Mouse (Mus musculus) hindbrain, embryonic 10.5 days (tissue): ENCODE measurements around the gene Jund. TPM values are rescaled to one million over a fixed set of nuclear protein-coding genes. Genes with fewer than 3 reads are reported as not detected.

Experiments
- DNase-seq: peaks from one replicate; pipeline ENCODE4 v3.0.0-alpha.2; 2017; ENCODE audit warnings: low spot score
- H3K27ac ChIP-seq: fragments of 300-500 bp; sonication (generic); 2 replicates; pipeline ENCODE4 v1.5.1; 2016; ENCODE audit warnings: mild to moderate bottlenecking, moderate library complexity
- H3K27me3 ChIP-seq: fragments of 300-500 bp; sonication (generic); 2 replicates; pipeline ENCODE4 v1.6.1; 2016; ENCODE audit warnings: mild to moderate bottlenecking; ENCODE audit not compliant: poor library complexity, insufficient read depth, severe bottlenecking
- H3K36me3 ChIP-seq: fragments of 300-500 bp; sonication (generic); 2 replicates; pipeline ENCODE4 v1.6.1; 2016; ENCODE audit warnings: mild to moderate bottlenecking, moderate library complexity
- H3K4me1 ChIP-seq: fragments of 300-500 bp; sonication (generic); replicated peaks from 2 replicates; pipeline ENCODE4 v1.6.1; 2016; ENCODE audit warnings: mild to moderate bottlenecking
- H3K4me3 ChIP-seq: fragments of 300-500 bp; sonication (generic); 2 replicates; pipeline ENCODE4 v1.5.1; 2016; ENCODE audit warnings: mild to moderate bottlenecking, moderate library complexity
- H3K9me3 ChIP-seq: fragments of 300-500 bp; sonication (generic); 2 replicates; pipeline ENCODE4 v1.6.1; 2016; ENCODE audit warnings: mild to moderate bottlenecking, moderate library complexity
- WGBS: fragments of 180-500 bp; shearing (Covaris S2); methylation state at CpG from one replicate; pipeline ENCODE4 v1.1.7; 2016; 5-methylcytosine and 5-hydroxymethylcytosine counted together
- polyA plus RNA-seq: library from polyadenylated mRNA; unstranded; fragments of >200 nt; fragmentation: Nextera tagmentation; extraction: Ambion mirVana; gene quantifications from 2 replicates; pipeline ENCODE4 v1.2.1, GENCODE M21; 2016

The Jund gene
- polyA plus RNA-seq, 1 experiment from 2014 or later = 128 TPM

DNA sequence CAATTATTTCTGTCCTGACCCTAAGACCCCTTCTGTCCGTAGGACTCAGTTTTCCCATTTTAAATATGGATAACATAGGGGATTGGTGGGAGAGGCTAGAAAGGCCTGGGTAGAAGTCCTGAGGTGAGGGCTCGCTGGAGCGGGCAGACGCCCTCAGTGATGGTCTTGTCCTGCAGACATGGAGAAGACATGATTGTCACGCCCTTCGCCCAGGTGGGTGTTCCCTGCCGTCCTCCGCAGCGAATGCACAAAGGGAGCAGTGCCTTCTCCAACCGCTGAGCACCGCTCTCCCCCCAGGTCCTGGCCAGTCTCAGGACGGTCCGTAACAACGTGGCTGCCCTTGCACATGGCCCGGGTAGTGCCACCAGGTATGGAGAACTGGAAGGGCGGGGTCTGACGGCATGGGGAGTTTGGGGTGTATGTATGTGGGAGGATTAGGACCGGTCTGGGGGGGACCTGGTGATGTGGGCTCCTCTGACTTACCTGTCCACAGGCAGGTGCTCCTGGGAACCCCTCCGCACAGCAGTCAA, 47.0 kb downstream of the Jund start:
- WGBS = 56% methylated on average over 19 of the region's 19 CpGs
- Histone ChIP-seq H3K27ac (no peak overlapping the region), H3K4me3 (no peak overlapping the region), H3K27me3 (peaks cover 96% of the 10 kb centered on the region), H3K4me1 (peaks cover 23% of the 10 kb centered on the region), H3K9me3 (no peaks in the 10 kb centered on the region), H3K36me3 (no peaks in the 10 kb centered on the region)
- DNase-seq = no peak

DNA sequence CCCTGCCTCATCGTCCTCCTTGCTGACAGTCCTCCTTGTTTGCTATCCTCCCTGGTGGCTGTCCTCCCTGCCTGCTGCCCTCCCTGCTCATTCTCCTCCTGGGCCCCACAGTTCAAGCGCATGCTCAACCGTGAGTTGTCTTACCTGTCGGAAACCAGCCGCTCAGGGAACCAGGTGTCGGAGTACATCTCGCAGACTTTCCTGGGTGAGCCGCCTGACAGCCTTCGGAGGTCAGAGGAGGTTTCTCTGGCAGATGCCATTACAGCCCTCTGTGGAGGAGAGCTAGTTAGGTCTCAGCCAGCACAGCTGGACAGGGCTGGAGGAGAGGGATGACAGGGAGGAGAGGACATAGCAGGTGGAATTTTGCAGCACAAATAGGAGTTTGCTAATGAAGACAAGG, 47.9 kb downstream of the Jund start:
- Histone ChIP-seq H3K9me3 (no peaks in the 10 kb centered on the region), H3K4me1 (peaks cover 22% of the 10 kb centered on the region), H3K36me3 (no peaks in the 10 kb centered on the region), H3K27me3 (peaks cover 86% of the 10 kb centered on the region), H3K27ac (no peak overlapping the region), H3K4me3 (no peak overlapping the region)
- 76% methylated on average over 9 of the region's 9 CpGs for WGBS
- DNase-seq = no peak

DNA sequence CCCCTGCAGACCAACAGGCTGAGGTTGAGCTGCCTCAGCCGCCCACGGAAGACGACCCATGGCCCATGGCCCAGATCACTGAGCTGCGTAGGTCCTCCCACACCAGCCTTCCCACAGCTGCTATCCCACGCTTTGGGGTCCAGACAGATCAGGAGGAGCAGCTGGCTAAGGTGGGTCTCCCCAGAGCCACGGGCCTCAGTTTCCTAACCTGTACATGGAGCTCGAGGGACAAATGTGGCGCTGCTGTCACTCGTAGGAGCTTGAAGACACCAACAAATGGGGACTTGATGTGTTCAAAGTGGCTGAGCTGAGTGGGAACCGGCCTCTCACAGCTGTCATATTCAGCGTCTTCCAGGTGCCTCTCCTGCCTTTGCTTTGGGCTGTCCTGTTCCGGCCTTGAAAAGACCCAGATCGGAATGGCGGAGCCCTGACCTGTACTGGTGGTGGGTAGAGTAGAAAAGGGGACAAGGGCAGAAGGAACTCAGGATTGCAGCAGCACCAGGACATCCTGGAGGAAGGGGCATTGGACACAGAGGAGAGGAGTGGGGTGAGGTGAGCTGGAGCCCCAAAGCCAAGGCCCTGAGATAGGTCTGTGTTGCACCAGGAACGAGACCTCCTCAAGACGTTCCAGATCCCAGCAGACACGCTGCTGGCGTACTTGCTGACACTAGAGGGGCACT, 48.6 kb downstream of the Jund start:
- no peak for DNase-seq
- H3K9me3 ChIP-seq = no peaks in the 10 kb centered on the region
- WGBS = 84% methylated on average over 18 of the region's 18 CpGs
- peaks cover 23% of the 10 kb centered on the region for H3K4me1 ChIP-seq
- peaks cover 80% of the 10 kb centered on the region for H3K27me3 ChIP-seq
- H3K36me3 ChIP-seq = no peaks in the 10 kb centered on the region
- no peak overlapping the region for H3K27ac ChIP-seq
- no peak overlapping the region for H3K4me3 ChIP-seq

DNA sequence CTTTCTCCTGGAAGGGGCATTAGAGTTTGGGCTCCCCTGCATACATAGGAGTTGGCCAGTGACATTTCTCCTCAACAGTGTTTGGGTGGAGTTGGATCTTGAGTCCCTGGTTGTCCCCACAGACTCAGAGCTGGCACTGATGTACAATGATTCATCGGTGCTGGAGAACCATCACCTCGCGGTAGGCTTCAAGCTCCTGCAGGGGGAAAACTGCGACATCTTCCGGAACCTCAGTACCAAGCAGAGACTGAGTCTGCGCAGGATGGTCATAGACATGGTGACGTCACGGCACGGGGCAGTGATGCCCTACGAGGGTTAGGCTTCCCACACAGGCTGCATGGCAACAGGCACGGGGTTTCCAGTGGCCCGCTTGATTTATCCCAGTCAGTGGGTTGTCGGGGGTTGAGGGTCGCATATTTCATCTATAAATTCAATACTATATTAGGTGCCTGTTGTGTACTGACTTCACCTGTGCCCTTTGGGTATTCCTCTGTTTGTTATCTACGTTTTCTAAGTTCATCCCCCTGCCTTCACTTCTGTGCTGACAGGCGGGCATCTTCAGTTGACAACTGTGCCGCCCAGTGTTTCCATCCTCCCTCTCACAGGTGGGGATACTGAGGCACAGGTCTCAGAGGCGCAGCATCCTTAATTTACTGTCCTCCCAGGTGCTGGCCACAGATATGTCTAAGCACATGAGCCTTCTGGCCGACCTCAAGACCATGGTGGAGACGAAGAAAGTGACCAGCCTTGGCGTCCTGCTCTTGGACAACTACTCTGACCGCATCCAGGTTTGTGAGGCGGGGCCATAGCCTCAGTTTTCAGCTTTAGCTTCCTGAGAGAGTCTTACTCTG, 49.7 kb downstream of the Jund start:
- H3K36me3 ChIP-seq = no peaks in the 10 kb centered on the region
- H3K27ac ChIP-seq = no peak overlapping the region
- peaks cover 69% of the 10 kb centered on the region for H3K27me3 ChIP-seq
- no peaks in the 10 kb centered on the region for H3K9me3 ChIP-seq
- H3K4me1 ChIP-seq = peaks cover 24% of the 10 kb centered on the region
- 89% methylated on average over 23 of the region's 23 CpGs for WGBS
- no peak for DNase-seq
- no peak overlapping the region for H3K4me3 ChIP-seq

DNA sequence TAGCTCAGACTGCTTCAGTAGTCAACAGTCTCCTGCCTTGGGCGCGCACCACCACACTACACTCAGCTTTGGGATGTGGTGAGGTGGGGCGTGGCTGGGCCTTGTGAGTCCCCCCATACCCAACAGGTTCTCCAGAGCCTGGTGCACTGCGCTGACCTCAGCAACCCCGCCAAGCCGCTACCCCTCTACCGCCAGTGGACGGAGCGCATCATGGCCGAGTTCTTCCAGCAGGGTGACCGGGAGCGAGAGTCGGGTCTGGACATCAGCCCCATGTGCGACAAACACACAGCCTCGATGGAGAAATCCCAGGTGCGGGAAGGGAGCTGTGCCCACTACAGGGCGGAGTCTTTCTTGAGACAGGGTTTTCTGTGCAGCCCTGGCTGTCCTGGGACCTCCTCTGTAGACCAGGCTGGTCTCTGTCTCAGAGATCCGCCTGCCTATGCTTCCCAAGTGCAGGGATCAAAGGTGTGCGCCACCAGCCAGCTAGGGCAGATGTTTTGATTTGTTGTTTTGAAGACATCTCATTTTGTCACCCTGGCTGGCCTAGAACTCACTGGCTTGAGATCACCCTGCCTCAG, 50.4 kb downstream of the Jund start:
- no peak overlapping the region for H3K4me3 ChIP-seq
- peaks cover 20% of the 10 kb centered on the region for H3K4me1 ChIP-seq
- WGBS = 83% methylated on average over 19 of the region's 19 CpGs
- H3K27ac ChIP-seq = no peak overlapping the region
- no peaks in the 10 kb centered on the region for H3K9me3 ChIP-seq
- peaks cover 61% of the 10 kb centered on the region for H3K27me3 ChIP-seq
- H3K36me3 ChIP-seq = no peaks in the 10 kb centered on the region
- no peak for DNase-seq

Other genes with a start within 250 kb of the Jund start
- 18.5 and 19.1 TPM in 2 replicates for gene Klhl26, start 222.0 kb upstream of the Jund start, polyA plus RNA-seq
- gene Tmem59l, start 211.6 kb upstream of the Jund start, polyA plus RNA-seq = 11.1 and 11.5 TPM in 2 replicates
- 4.5 and 10.3 TPM in 2 replicates for gene Crlf1, start 205.8 kb upstream of the Jund start, polyA plus RNA-seq
- gene Rex1bd, start 192.2 kb upstream of the Jund start, polyA plus RNA-seq = 131 and 148 TPM in 2 replicates
- 914 and 933 TPM in 2 replicates for gene Uba52, start 188.1 kb upstream of the Jund start, polyA plus RNA-seq
- 311 and 360 TPM in 2 replicates for gene Fkbp8, start 171.2 kb upstream of the Jund start, polyA plus RNA-seq
- 54.3 and 57.7 TPM in 2 replicates for gene Kxd1, start 171.0 kb upstream of the Jund start, polyA plus RNA-seq
- 20.5 and 22.4 TPM in 2 replicates for gene Ell, start 159.5 kb upstream of the Jund start, polyA plus RNA-seq
- 158 and 159 TPM in 2 replicates for gene Isyna1, start 104.6 kb upstream of the Jund start, polyA plus RNA-seq
- gene Ssbp4, start 90.1 kb upstream of the Jund start, polyA plus RNA-seq = 84.4 and 117 TPM in 2 replicates
- 1.1 and 1.6 TPM in 2 replicates for gene Lrrc25, start 82.8 kb upstream of the Jund start, polyA plus RNA-seq
- gene Gdf15, start 66.5 kb upstream of the Jund start, polyA plus RNA-seq = not detected in 2 replicates
- 87.4 and 141 TPM in 2 replicates for gene Pgpep1, start 38.6 kb upstream of the Jund start, polyA plus RNA-seq
- gene Lsm4, start 25.7 kb upstream of the Jund start, polyA plus RNA-seq = 344 and 354 TPM in 2 replicates
- gene Iqcn, start 4.5 kb downstream of the Jund start, polyA plus RNA-seq = 0.07 TPM in 1 of 2 replicates, not detected in the other
- gene Gm3336, start 19.6 kb downstream of the Jund start, polyA plus RNA-seq = not detected in 2 replicates
- gene Pde4c, start 24.8 kb downstream of the Jund start, polyA plus RNA-seq = 0.63 and 0.69 TPM in 2 replicates
- gene Rab3a, start 55.7 kb downstream of the Jund start, polyA plus RNA-seq = 24.8 and 70.3 TPM in 2 replicates
- gene Mpv17l2, start 62.0 kb downstream of the Jund start, polyA plus RNA-seq = 35.0 and 40.6 TPM in 2 replicates
- gene Pik3r2, start 77.8 kb downstream of the Jund start, polyA plus RNA-seq = 73.4 and 82.1 TPM in 2 replicates
- gene Mast3, start 106.1 kb downstream of the Jund start, polyA plus RNA-seq = 11.4 and 18.2 TPM in 2 replicates
- 0.05 TPM in 1 of 2 replicates, not detected in the other for gene Il12rb1, start 109.5 kb downstream of the Jund start, polyA plus RNA-seq
- 7.3 and 8.7 TPM in 2 replicates for gene Arrdc2, start 140.8 kb downstream of the Jund start, polyA plus RNA-seq
- gene Kcnn1, start 164.3 kb downstream of the Jund start, polyA plus RNA-seq = 6.2 and 19.3 TPM in 2 replicates
- 172 and 182 TPM in 2 replicates for gene Ccdc124, start 175.0 kb downstream of the Jund start, polyA plus RNA-seq
- 0.39 and 0.59 TPM in 2 replicates for gene Slc5a5, start 193.8 kb downstream of the Jund start, polyA plus RNA-seq
- 3,443 and 3,791 TPM in 2 replicates for gene Rpl18a, start 198.5 kb downstream of the Jund start, polyA plus RNA-seq
- 66.6 and 74.5 TPM in 2 replicates for gene Map1s, start 207.0 kb downstream of the Jund start, polyA plus RNA-seq